Comparison of ENCODE assay signal across 8 mouse cellular contexts in the genomic region with DNA sequence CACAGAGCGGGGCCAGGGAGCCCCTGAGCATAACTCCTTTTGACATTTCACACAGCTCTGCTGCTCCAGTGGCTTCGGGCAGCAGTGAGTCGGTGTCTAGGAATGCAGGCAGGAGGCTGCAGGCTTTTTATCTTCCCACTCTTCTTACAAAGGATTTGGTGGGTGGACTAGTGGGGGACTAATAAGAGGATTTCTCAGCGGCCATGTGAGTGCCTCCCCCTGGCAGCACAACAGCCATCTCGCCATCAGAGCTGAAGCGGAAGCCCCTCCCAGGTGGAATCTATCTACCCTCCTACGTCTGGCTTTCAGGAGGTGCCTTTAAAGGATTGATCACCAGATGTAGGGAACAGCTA. TPM values are rescaled to one million over a fixed set of nuclear protein-coding genes. Genes with fewer than 3 reads are reported as not detected.
DNase-seq lines count a peak whose midpoint lies in the region; ATAC-seq and TF ChIP-seq lines count a peak whose summit lies in the region.

No protein-coding gene starts in this region.

- H3K9ac ChIP-seq in intestine, embryonic 14.5 days (ENCODE audit: low read length), result no peak overlapping the region
- H3K9ac ChIP-seq in intestine, postnatal 0 days (ENCODE audit: low read depth, low read length), result no peak overlapping the region
- H3K9ac ChIP-seq in hindbrain, embryonic 12.5 days, result no peak overlapping the region
- H3K9ac ChIP-seq in neural tube, embryonic 13.5 days, result peak overlapping the region; percentile 49; the same call in 1 of the 2 replicates

- H3K4me2 ChIP-seq in intestine, embryonic 14.5 days (ENCODE audit: low read length), result peak overlapping the region; percentile 31; the same call in 1 of the 2 replicates
- no peak overlapping the region; the same call in 1 of the 2 replicates for H3K4me2 ChIP-seq in intestine, postnatal 0 days (replicated peaks; ENCODE audit: low read depth)
- H3K4me2 ChIP-seq in hindbrain, embryonic 12.5 days (replicated peaks), result peak overlapping the region; percentile 21; the same call in 1 of the 2 replicates
- H3K4me2 ChIP-seq in neural tube, embryonic 13.5 days, result peak overlapping the region; percentile 30

- peak overlapping the region; percentile 64 for H3K27ac ChIP-seq in intestine, embryonic 14.5 days (ENCODE audit: low read depth)
- H3K27ac ChIP-seq in intestine, postnatal 0 days (ENCODE audit: low read depth, low read length), result no peak overlapping the region
- peak overlapping the region; percentile 64 for H3K27ac ChIP-seq in hindbrain, embryonic 12.5 days
- H3K27ac ChIP-seq in neural tube, embryonic 13.5 days (replicated peaks), result peak overlapping the region; percentile 81

- no peak for TF ChIP-seq CTCF in intestine, postnatal 0 days (IDR thresholded peaks at IDR 0.05; ENCODE audit: low read depth)

- 0 out of 2 replicates have a peak, but pooled peaks cover 4% of the 10 kb centered on the region for H3K36me3 ChIP-seq in intestine, embryonic 14.5 days (ENCODE audit: control insufficient read depth, insufficient read depth, low read length)
- H3K36me3 ChIP-seq in intestine, postnatal 0 days (ENCODE audit: control insufficient read depth, insufficient read depth), result 0 out of 2 replicates have a peak, but pooled peaks cover 9% of the 10 kb centered on the region
- no peaks in the 10 kb centered on the region for H3K36me3 ChIP-seq in hindbrain, embryonic 12.5 days
- no peaks in the 10 kb centered on the region for H3K36me3 ChIP-seq in neural tube, embryonic 13.5 days

- no peak overlapping the region for H3K4me3 ChIP-seq in intestine, embryonic 14.5 days (ENCODE audit: low read depth, low read length)
- no peak overlapping the region for H3K4me3 ChIP-seq in intestine, postnatal 0 days (ENCODE audit: low read depth, low read length)
- H3K4me3 ChIP-seq in hindbrain, embryonic 12.5 days, result no peak overlapping the region
- H3K4me3 ChIP-seq in neural tube, embryonic 13.5 days, result no peak overlapping the region; the same call in 1 of the 2 replicates

- WGBS in intestine, embryonic 14.5 days, result 24% methylated on average over 7 of the region's 7 CpGs
- 47% methylated on average over 7 of the region's 7 CpGs for WGBS in intestine, postnatal 0 days
- 17% methylated on average over 7 of the region's 7 CpGs for WGBS in hindbrain, embryonic 12.5 days
- WGBS in neural tube, embryonic 13.5 days, result 10% methylated on average over 7 of the region's 7 CpGs

- peaks cover 37% of the 10 kb centered on the region for H3K4me1 ChIP-seq in intestine, embryonic 14.5 days (replicated peaks; ENCODE audit: control insufficient read depth, insufficient read depth, low read length)
- H3K4me1 ChIP-seq in intestine, postnatal 0 days (replicated peaks; ENCODE audit: control insufficient read depth, insufficient read depth, low read length), result 0 out of 2 replicates have a peak, but pooled peaks cover 8% of the 10 kb centered on the region
- H3K4me1 ChIP-seq in hindbrain, embryonic 12.5 days, result peaks cover 37% of the 10 kb centered on the region
- peaks cover 46% of the 10 kb centered on the region for H3K4me1 ChIP-seq in neural tube, embryonic 13.5 days (replicated peaks)

- H3K9me3 ChIP-seq in intestine, embryonic 14.5 days (ENCODE audit: control insufficient read depth, low read length), result no peaks in the 10 kb centered on the region
- no peaks in the 10 kb centered on the region for H3K9me3 ChIP-seq in intestine, postnatal 0 days (ENCODE audit: control insufficient read depth)
- no peaks in the 10 kb centered on the region for H3K9me3 ChIP-seq in hindbrain, embryonic 12.5 days (replicated peaks)
- no peaks in the 10 kb centered on the region for H3K9me3 ChIP-seq in neural tube, embryonic 13.5 days

- DNase-seq in intestine, embryonic 14.5 days (ENCODE audit: low spot score), result peak; percentile 58
- peak; percentile 67 for DNase-seq in embryo, embryonic 10.5 days (ENCODE audit: low spot score)
- no peak for DNase-seq in frontal cortex, postnatal 36 days (ENCODE audit: low spot score in 2 of 2)
- DNase-seq in ovary, adult 18-20 months (ENCODE audit: low spot score), result no peak

- no peak for ATAC-seq in intestine, embryonic 14.5 days (replicated peaks; ENCODE audit: low FRiP score, low TSS enrichment, low read depth)
- ATAC-seq in intestine, postnatal 0 days, result no peak
- ATAC-seq in hindbrain, embryonic 12.5 days (ENCODE audit: low FRiP score), result no peak
- ATAC-seq in neural tube, embryonic 13.5 days (ENCODE audit: low read depth), result peak; percentile 19; the same call in 1 of the 2 replicates
- no peak for ATAC-seq in erythroid progenitor cell, adult 5-6 weeks (replicated peaks; ENCODE audit: low FRiP score, poor library complexity, severe bottlenecking)

- no peaks in the 10 kb centered on the region for H3K27me3 ChIP-seq in intestine, embryonic 14.5 days (replicated peaks; ENCODE audit: control insufficient read depth, insufficient read depth, low read length)
- H3K27me3 ChIP-seq in intestine, postnatal 0 days (replicated peaks; ENCODE audit: control insufficient read depth, insufficient read depth, low read length), result no peaks in the 10 kb centered on the region
- no peaks in the 10 kb centered on the region for H3K27me3 ChIP-seq in hindbrain, embryonic 12.5 days
- no peaks in the 10 kb centered on the region for H3K27me3 ChIP-seq in neural tube, embryonic 13.5 days

RNA-seq across cellular contexts. Expression of a gene that starts 34.7 kb away (rescaled TPM):
- 62.8 and 67.3 TPM in 2 replicates for polyA plus RNA-seq in intestine, embryonic 14.5 days (2014; fragmentation: Nextera tagmentation; extraction: Ambion mirVana)
- polyA plus RNA-seq in intestine, postnatal 0 days (2015; fragmentation: Nextera tagmentation; extraction: Ambion mirVana), result 68.4 and 82.1 TPM in 2 replicates
- polyA plus RNA-seq in hindbrain, embryonic 12.5 days (2016; fragmentation: Nextera tagmentation; extraction: Ambion mirVana), result 114 and 116 TPM in 2 replicates
- 128 and 143 TPM in 2 replicates for polyA plus RNA-seq in neural tube, embryonic 13.5 days (2015; fragmentation: Nextera tagmentation; extraction: Ambion mirVana)
- 5.0 and 12.6 TPM in 2 replicates for total RNA-seq in erythroid progenitor cell, adult 5-6 weeks (2015; ENCODE audit: low replicate concordance)
- total RNA-seq in erythroid progenitor cell, adult 5-6 weeks (2017; ENCODE audit: low replicate concordance), result 9.1 and 16.8 TPM in 2 replicates

RNA-seq across cellular contexts. Expression of a gene that starts 44.1 kb away (rescaled TPM):
- 9.9 and 14.1 TPM in 2 replicates for polyA plus RNA-seq in intestine, embryonic 14.5 days (2014; fragmentation: Nextera tagmentation; extraction: Ambion mirVana)
- 6.5 and 6.8 TPM in 2 replicates for polyA plus RNA-seq in intestine, postnatal 0 days (2015; fragmentation: Nextera tagmentation; extraction: Ambion mirVana)
- 19.9 and 22.0 TPM in 2 replicates for polyA plus RNA-seq in hindbrain, embryonic 12.5 days (2016; fragmentation: Nextera tagmentation; extraction: Ambion mirVana)
- 26.5 and 29.7 TPM in 2 replicates for polyA plus RNA-seq in neural tube, embryonic 13.5 days (2015; fragmentation: Nextera tagmentation; extraction: Ambion mirVana)
- 2.1 and 4.3 TPM in 2 replicates for total RNA-seq in erythroid progenitor cell, adult 5-6 weeks (2015; ENCODE audit: low replicate concordance)
- total RNA-seq in erythroid progenitor cell, adult 5-6 weeks (2017; ENCODE audit: low replicate concordance), result 2.7 and 20.2 TPM in 2 replicates

Comparison
In these comparisons a context has a peak if more than half of its experiments do, and no peak if none do; other contexts are left out.
1. DNase-seq: peak in intestine, embryonic 14.5 days (single experiment) and embryo, embryonic 10.5 days (single experiment); none in frontal cortex, postnatal 36 days (0 of 2) and ovary, adult 18-20 months (single experiment).